Mouse (Mus musculus): ENCODE results near the gene Zfp518b.

Gene Zfp518b

GRCm38 (mm10) chr5:38632463-38633449 lies 51.9 kb downstream of the Zfp518b start:
- peak; percentile 88 for DNase-seq

- DNase-seq = no peak
Measured at GRCm38 (mm10) chr5:38628023-38628422, 56.6 kb downstream of the Zfp518b start.

GRCm38 (mm10) chr5:38626883-38627282 lies 57.7 kb downstream of the Zfp518b start:
- no peak for DNase-seq

- peak; percentile 80 for DNase-seq
Measured at GRCm38 (mm10) chr5:38620783-38621182, 63.8 kb downstream of the Zfp518b start.

- no peak for DNase-seq
Measured at GRCm38 (mm10) chr5:38618908-38619307, 65.7 kb downstream of the Zfp518b start.
